Mouse (Mus musculus): Measurements from ENCODE around the gene Arid3c. TPM values are rescaled to one million over a fixed set of nuclear protein-coding genes. Genes with fewer than 3 reads are reported as not detected.
"Not testable (repeated sequence)": the region's sequence is repeated elsewhere in the genome, so short reads cannot be mapped to it uniquely, and the experiment has no call there.

Arid3c gene
- polyA plus RNA-seq, 1 experiment from 2014 or later: not detected

GRCm38 (mm10) chr4:41684931-41685453, 46.0 kb downstream of the Arid3c start:
- not testable (repeated sequence) for H3K9me3 ChIP-seq; H3K4me3 ChIP-seq (replicated peaks); H3K27ac ChIP-seq; H3K4me2 ChIP-seq; H3K9ac ChIP-seq (replicated peaks); H3K36me3 ChIP-seq; ATAC-seq (ENCODE audit: insufficient number of reproducible peaks, insufficient read depth, low FRiP score, low TSS enrichment, low read depth)
- peaks cover 54% of the 10 kb centered on the region for H3K27me3 ChIP-seq
- 1% methylated on average over 14 of the region's 14 CpGs for WGBS
- H3K4me1 ChIP-seq (replicated peaks): peaks cover 10% of the 10 kb centered on the region

GRCm38 (mm10) chr4:41684131-41684930, 46.6 kb downstream of the Arid3c start:
- not testable (repeated sequence) for H3K9me3 ChIP-seq; H3K9ac ChIP-seq (replicated peaks); ATAC-seq (ENCODE audit: insufficient number of reproducible peaks, insufficient read depth, low FRiP score, low TSS enrichment, low read depth); H3K27ac ChIP-seq; H3K36me3 ChIP-seq
- Histone ChIP-seq H3K4me3 (replicated peaks) (0 out of 2 replicates have a peak overlapping the region, but pooled peaks have one; percentile 4), H3K4me1 (replicated peaks) (peaks cover 17% of the 10 kb centered on the region), H3K4me2 (peak overlapping the region; percentile 42), H3K27me3 (peaks cover 61% of the 10 kb centered on the region)
- WGBS: 3% methylated on average over 26 of the region's 27 CpGs

GRCm38 (mm10) chr4:41683303-41683702, 47.6 kb downstream of the Arid3c start:
- 0% methylated on average over 2 of the region's 27 CpGs for WGBS
- H3K36me3 ChIP-seq; H3K27ac ChIP-seq; H3K9ac ChIP-seq (replicated peaks); H3K9me3 ChIP-seq; ATAC-seq (ENCODE audit: insufficient number of reproducible peaks, insufficient read depth, low FRiP score, low TSS enrichment, low read depth): not testable (repeated sequence)
- Histone ChIP-seq H3K27me3 (peaks cover 68% of the 10 kb centered on the region), H3K4me2 (peak overlapping the region; percentile 47), H3K4me1 (replicated peaks) (peaks cover 21% of the 10 kb centered on the region), H3K4me3 (replicated peaks) (peak overlapping the region; percentile 27; the same call in 1 of the 2 replicates)

GRCm38 (mm10) chr4:41682789-41683188, 48.2 kb downstream of the Arid3c start:
- WGBS: 13% methylated on average over 6 of the region's 6 CpGs

GRCm38 (mm10) chr4:41681947-41682346, 49.0 kb downstream of the Arid3c start:
- Histone ChIP-seq H3K9ac (replicated peaks) (no peak overlapping the region), H3K4me2 (no peak overlapping the region), H3K27me3 (peaks cover 80% of the 10 kb centered on the region), H3K9me3 (no peaks in the 10 kb centered on the region), H3K4me3 (replicated peaks) (no peak overlapping the region), H3K4me1 (replicated peaks) (peaks cover 30% of the 10 kb centered on the region), H3K36me3 (no peaks in the 10 kb centered on the region), H3K27ac (no peak overlapping the region)
- ATAC-seq (ENCODE audit: insufficient number of reproducible peaks, insufficient read depth, low FRiP score, low TSS enrichment, low read depth): no peak
- 55% methylated on average over 10 of the region's 10 CpGs for WGBS

More at GRCm38 (mm10) chr4:41682789-41683188, 48.2 kb downstream of the Arid3c start:
- Histone ChIP-seq H3K36me3 (no peaks in the 10 kb centered on the region), H3K4me3 (replicated peaks) (no peak overlapping the region), H3K9me3 (no peaks in the 10 kb centered on the region), H3K27me3 (peaks cover 73% of the 10 kb centered on the region), H3K27ac (0 out of 2 replicates have a peak overlapping the region, but pooled peaks have one; percentile 23), H3K4me1 (replicated peaks) (peaks cover 21% of the 10 kb centered on the region), H3K4me2 (no peak overlapping the region), H3K9ac (replicated peaks) (no peak overlapping the region)
- ATAC-seq (ENCODE audit: insufficient number of reproducible peaks, insufficient read depth, low FRiP score, low TSS enrichment, low read depth): no peak

- H3K9ac ChIP-seq (replicated peaks): no peak overlapping the region
- no peak overlapping the region for H3K27ac ChIP-seq
- peaks cover 37% of the 10 kb centered on the region for H3K4me1 ChIP-seq (replicated peaks)
- H3K27me3 ChIP-seq: peaks cover 80% of the 10 kb centered on the region
- 62% methylated on average over 4 of the region's 4 CpGs for WGBS
- H3K36me3 ChIP-seq: no peaks in the 10 kb centered on the region
- no peak overlapping the region for H3K4me2 ChIP-seq
- ATAC-seq (ENCODE audit: insufficient number of reproducible peaks, insufficient read depth, low FRiP score, low TSS enrichment, low read depth): no peak
- no peaks in the 10 kb centered on the region for H3K9me3 ChIP-seq
- H3K4me3 ChIP-seq (replicated peaks): no peak overlapping the region
Observed at GRCm38 (mm10) chr4:41681176-41681575, 49.8 kb downstream of the Arid3c start.

GRCm38 (mm10) chr4:41679291-41679690, 51.7 kb downstream of the Arid3c start:
- no peak overlapping the region for H3K27ac ChIP-seq
- no peak overlapping the region for H3K9ac ChIP-seq (replicated peaks)
- peaks cover 42% of the 10 kb centered on the region for H3K4me1 ChIP-seq (replicated peaks)

GRCm38 (mm10) chr4:41678863-41679262, 52.1 kb downstream of the Arid3c start:
- no peak for ATAC-seq (ENCODE audit: insufficient number of reproducible peaks, insufficient read depth, low FRiP score, low TSS enrichment, low read depth)
- Histone ChIP-seq H3K4me2 (no peak overlapping the region), H3K4me3 (replicated peaks) (no peak overlapping the region), H3K9me3 (no peaks in the 10 kb centered on the region), H3K27me3 (peaks cover 89% of the 10 kb centered on the region), H3K4me1 (replicated peaks) (peaks cover 42% of the 10 kb centered on the region), H3K36me3 (no peaks in the 10 kb centered on the region), H3K27ac (no peak overlapping the region), H3K9ac (replicated peaks) (no peak overlapping the region)
- WGBS: 81% methylated on average over 6 of the region's 6 CpGs

More at GRCm38 (mm10) chr4:41679291-41679690, 51.7 kb downstream of the Arid3c start:
- H3K9me3 ChIP-seq: no peaks in the 10 kb centered on the region
- 70% methylated on average over 1 of the region's 2 CpGs for WGBS
- H3K36me3 ChIP-seq: no peaks in the 10 kb centered on the region
- no peak overlapping the region for H3K4me2 ChIP-seq
- no peak for ATAC-seq (ENCODE audit: insufficient number of reproducible peaks, insufficient read depth, low FRiP score, low TSS enrichment, low read depth)
- no peak overlapping the region for H3K4me3 ChIP-seq (replicated peaks)
- H3K27me3 ChIP-seq: peaks cover 88% of the 10 kb centered on the region

GRCm38 (mm10) chr4:41677006-41677629, 53.8 kb downstream of the Arid3c start:
- no peak for ATAC-seq (ENCODE audit: insufficient number of reproducible peaks, insufficient read depth, low FRiP score, low TSS enrichment, low read depth)
- 50% methylated on average over 11 of the region's 13 CpGs for WGBS
- H3K4me1 ChIP-seq (replicated peaks): peaks cover 43% of the 10 kb centered on the region

GRCm38 (mm10) chr4:41676248-41677005, 54.5 kb downstream of the Arid3c start:
- Histone ChIP-seq H3K4me1 (replicated peaks) (peaks cover 50% of the 10 kb centered on the region), H3K4me2 (no peak overlapping the region), H3K9ac (replicated peaks) (no peak overlapping the region), H3K9me3 (no peaks in the 10 kb centered on the region), H3K4me3 (replicated peaks) (no peak overlapping the region), H3K27ac (no peak overlapping the region), H3K27me3 (peaks cover 99% of the 10 kb centered on the region), H3K36me3 (no peaks in the 10 kb centered on the region)
- no peak for ATAC-seq (ENCODE audit: insufficient number of reproducible peaks, insufficient read depth, low FRiP score, low TSS enrichment, low read depth)
- 60% methylated on average over 17 of the region's 17 CpGs for WGBS

More at GRCm38 (mm10) chr4:41677006-41677629, 53.8 kb downstream of the Arid3c start:
- Histone ChIP-seq H3K27me3 (peaks cover 98% of the 10 kb centered on the region), H3K9ac (replicated peaks) (no peak overlapping the region), H3K9me3 (no peaks in the 10 kb centered on the region), H3K27ac (no peak overlapping the region), H3K4me3 (replicated peaks) (no peak overlapping the region), H3K4me2 (no peak overlapping the region), H3K36me3 (no peaks in the 10 kb centered on the region)

All from limb, embryonic 12.5 days (tissue).